In the genomic region with DNA sequence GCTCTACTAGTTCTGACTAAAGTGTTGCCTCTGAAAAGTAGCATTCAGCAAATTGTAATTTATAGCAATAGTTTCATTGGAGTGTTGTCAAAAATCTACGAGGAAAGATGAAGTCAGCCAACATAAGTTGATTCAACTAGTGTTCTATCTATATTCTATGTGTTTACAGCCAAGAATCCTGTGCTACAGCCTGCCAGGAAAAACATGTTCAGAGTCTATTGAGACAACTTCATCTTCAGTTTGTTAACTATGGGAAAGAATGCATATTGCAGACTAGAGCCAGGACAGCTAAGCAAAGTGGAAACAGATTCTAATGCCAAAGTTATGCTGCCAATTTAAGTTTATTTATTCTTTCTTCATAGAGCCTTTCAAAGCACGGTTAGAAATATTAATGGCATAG, we compare ENCODE assay signal across 24 mouse cellular contexts. TPM values are rescaled to one million over a fixed set of nuclear protein-coding genes. Genes with fewer than 3 reads are reported as not detected.
DNase-seq lines count a peak whose midpoint lies in the region; ATAC-seq and TF ChIP-seq lines count a peak whose summit lies in the region.
"Had no signal": no experiment of that assay in that cellular context is flagged by ENCODE, and none has a peak within 500 bp of the region (broad histone marks: within the 10 kb centered on the region; RNA-seq: fewer than 3 reads in every experiment).

No protein-coding gene starts in this region.

- H3K27me3 ChIP-seq in forebrain, postnatal 0 days (ENCODE audit: insufficient read depth, low read length), result no peaks in the 10 kb centered on the region
- H3K27me3 ChIP-seq in forebrain, embryonic 16.5 days (replicated peaks; ENCODE audit: control insufficient read depth, insufficient read depth, low read length), result no peaks in the 10 kb centered on the region
- no peaks in the 10 kb centered on the region for H3K27me3 ChIP-seq in lung, postnatal 0 days (replicated peaks; ENCODE audit: insufficient read depth, low read length)
- no peaks in the 10 kb centered on the region for H3K27me3 ChIP-seq in heart, embryonic 11.5 days (ENCODE audit: control insufficient read depth, insufficient read depth, low read length)
- H3K27me3 ChIP-seq: CH12.LX; embryonic facial prominence, embryonic 15.5 days; heart, embryonic 12.5 days; intestine, embryonic 15.5 days had no signal

- TF ChIP-seq EP300 in lung, postnatal 0 days (IDR thresholded peaks at IDR 0.05), result no peak

- DNase-seq in forebrain, postnatal 0 days, result peak; percentile 11
- peak; percentile 7 for DNase-seq in lung, postnatal 0 days (ENCODE audit: low spot score)
- no peak for DNase-seq in lung, postnatal 10 days
- DNase-seq in gonadal fat pad, adult 2 months (ENCODE audit: low read depth), result peak; percentile 1
- DNase-seq: adrenal gland, adult 2 months; adrenal gland, postnatal 25 days; cerebellum, adult 11-12 months; cerebellum, adult 9-11 months; cerebellum, postnatal 36 days; gastrocnemius, postnatal 10 days; heart, adult 2 months had no signal

- H3K36me3 ChIP-seq in forebrain, postnatal 0 days (ENCODE audit: insufficient read depth), result no peaks in the 10 kb centered on the region
- no peaks in the 10 kb centered on the region for H3K36me3 ChIP-seq in forebrain, embryonic 16.5 days (ENCODE audit: control insufficient read depth, insufficient read depth)
- no peaks in the 10 kb centered on the region for H3K36me3 ChIP-seq in lung, postnatal 0 days (ENCODE audit: insufficient read depth, low read length)
- H3K36me3 ChIP-seq in heart, embryonic 11.5 days (ENCODE audit: control insufficient read depth, insufficient read depth, low read length), result no peaks in the 10 kb centered on the region
- H3K36me3 ChIP-seq: embryonic facial prominence, embryonic 15.5 days; forebrain, embryonic 10.5 days; heart, embryonic 12.5 days; hindbrain, embryonic 10.5 days; intestine, embryonic 15.5 days had no signal

- no peaks in the 10 kb centered on the region for H3K4me1 ChIP-seq in forebrain, postnatal 0 days (ENCODE audit: insufficient read depth)
- H3K4me1 ChIP-seq in forebrain, embryonic 16.5 days (replicated peaks; ENCODE audit: control insufficient read depth, insufficient read depth, low read length), result no peaks in the 10 kb centered on the region
- H3K4me1 ChIP-seq in lung, postnatal 0 days (ENCODE audit: insufficient read depth, low read depth, low read length), result no peaks in the 10 kb centered on the region
- H3K4me1 ChIP-seq in heart, embryonic 11.5 days (ENCODE audit: control insufficient read depth, insufficient read depth, low read length), result no peaks in the 10 kb centered on the region
- H3K4me1 ChIP-seq: embryonic facial prominence, embryonic 15.5 days; forebrain, embryonic 10.5 days; heart, embryonic 12.5 days; hindbrain, embryonic 10.5 days; intestine, embryonic 15.5 days had no signal

- TF ChIP-seq CTCF in forebrain, postnatal 0 days (IDR thresholded peaks at IDR 0.05; ENCODE audit: low read depth), result no peak
- TF ChIP-seq CTCF in lung, postnatal 0 days (IDR thresholded peaks at IDR 0.05), result no peak

- no peaks in the 10 kb centered on the region for H3K9me3 ChIP-seq in forebrain, postnatal 0 days (ENCODE audit: low read length)
- H3K9me3 ChIP-seq in forebrain, embryonic 16.5 days (ENCODE audit: control insufficient read depth, low read length), result no peaks in the 10 kb centered on the region
- H3K9me3 ChIP-seq in lung, postnatal 0 days (ENCODE audit: low read length), result no peaks in the 10 kb centered on the region
- no peaks in the 10 kb centered on the region for H3K9me3 ChIP-seq in heart, embryonic 11.5 days (replicated peaks; ENCODE audit: control insufficient read depth, low read length)
- H3K9me3 ChIP-seq: embryonic facial prominence, embryonic 15.5 days; forebrain, embryonic 10.5 days; hindbrain, embryonic 10.5 days; intestine, embryonic 15.5 days had no signal

- H3K9ac ChIP-seq in forebrain, postnatal 0 days, result no peak overlapping the region
- no peak overlapping the region for H3K9ac ChIP-seq in forebrain, embryonic 16.5 days (replicated peaks; ENCODE audit: low read depth, low read length)
- H3K9ac ChIP-seq in lung, postnatal 0 days (replicated peaks; ENCODE audit: low read depth), result no peak overlapping the region
- H3K9ac ChIP-seq in heart, embryonic 11.5 days (ENCODE audit: low read depth, low read length), result no peak overlapping the region
- H3K9ac ChIP-seq: embryonic facial prominence, embryonic 15.5 days; heart, embryonic 12.5 days; hindbrain, embryonic 14.5 days; intestine, embryonic 15.5 days had no signal

- peak; percentile 61; the same call in 1 of the 2 replicates for ATAC-seq in forebrain, postnatal 0 days
- ATAC-seq in forebrain, embryonic 16.5 days, result no peak
- ATAC-seq in lung, postnatal 0 days, result no peak
- ATAC-seq in heart, embryonic 11.5 days (replicated peaks; ENCODE audit: insufficient number of reproducible peaks, low FRiP score, low TSS enrichment), result no peak
- ATAC-seq: intestine, embryonic 15.5 days had no signal

- no peak overlapping the region for H3K4me2 ChIP-seq in forebrain, postnatal 0 days (ENCODE audit: low read depth)
- H3K4me2 ChIP-seq in forebrain, embryonic 16.5 days (ENCODE audit: low read length), result no peak overlapping the region
- no peak overlapping the region for H3K4me2 ChIP-seq in lung, postnatal 0 days (replicated peaks; ENCODE audit: low read depth, low read length)
- no peak overlapping the region for H3K4me2 ChIP-seq in heart, embryonic 11.5 days
- H3K4me2 ChIP-seq: embryonic facial prominence, embryonic 15.5 days; heart, embryonic 12.5 days; hindbrain, embryonic 14.5 days; intestine, embryonic 15.5 days had no signal

- no peak overlapping the region for H3K4me3 ChIP-seq in forebrain, postnatal 0 days (ENCODE audit: low read depth, low read length)
- H3K4me3 ChIP-seq in forebrain, embryonic 16.5 days (replicated peaks; ENCODE audit: low read length), result no peak overlapping the region
- no peak overlapping the region for H3K4me3 ChIP-seq in lung, postnatal 0 days (ENCODE audit: low read depth, low read length)
- no peak overlapping the region for H3K4me3 ChIP-seq in heart, embryonic 11.5 days (ENCODE audit: low read depth, low read length)
- H3K4me3 ChIP-seq: embryonic facial prominence, embryonic 15.5 days; erythroblast, embryonic 14.5 days; forebrain, embryonic 10.5 days; heart, adult 2 months; heart, embryonic 12.5 days; hindbrain, embryonic 10.5 days; intestine, embryonic 15.5 days had no signal

- WGBS in forebrain, postnatal 0 days, result 61% methylated on average over 2 of the region's 2 CpGs
- 61% methylated on average over 2 of the region's 2 CpGs for WGBS in forebrain, embryonic 16.5 days
- WGBS in lung, postnatal 0 days, result 46% methylated on average over 2 of the region's 2 CpGs
- WGBS in heart, embryonic 11.5 days (ENCODE audit: insufficient replicate concordance), result 61% methylated on average over 2 of the region's 2 CpGs

- no peak overlapping the region for H3K27ac ChIP-seq in forebrain, postnatal 0 days (ENCODE audit: low read depth, low read length)
- H3K27ac ChIP-seq in forebrain, embryonic 16.5 days (ENCODE audit: low read length), result no peak overlapping the region
- no peak overlapping the region for H3K27ac ChIP-seq in lung, postnatal 0 days (ENCODE audit: low read length)
- no peak overlapping the region for H3K27ac ChIP-seq in heart, embryonic 11.5 days (ENCODE audit: low read depth, low read length)
- H3K27ac ChIP-seq: embryonic facial prominence, embryonic 15.5 days; forebrain, embryonic 10.5 days; heart, adult 2 months; hindbrain, embryonic 10.5 days; hindbrain, embryonic 14.5 days; intestine, embryonic 15.5 days had no signal

RNA-seq across cellular contexts. Expression of a gene that starts 31.8 kb away (rescaled TPM):
- not detected in 2 replicates for total RNA-seq in forebrain, postnatal 0 days (2014; rRNA removed)
- not detected in 2 replicates for polyA plus RNA-seq in forebrain, postnatal 0 days (2015; fragmentation: Nextera tagmentation; extraction: Ambion mirVana)
- not detected in 2 replicates for polyA plus RNA-seq in forebrain, embryonic 16.5 days (2015; fragmentation: Nextera tagmentation; extraction: Ambion mirVana)
- polyA plus RNA-seq in lung, postnatal 0 days (2015; fragmentation: Nextera tagmentation; extraction: Ambion mirVana), result not detected in 2 replicates
- not detected in 2 replicates for polyA plus RNA-seq in gonadal fat pad, adult 2 months (2012; rRNA removed)
- polyA plus RNA-seq in heart, embryonic 11.5 days (2014; fragmentation: Nextera tagmentation; extraction: Ambion mirVana), result not detected in 2 replicates
- total RNA-seq: adrenal gland, adult 2 months; adrenal gland, postnatal 25 days; CH12.LX; gastrocnemius, postnatal 10 days; gastrocnemius, postnatal 4 days; heart, adult 2 months; heart, postnatal 25 days had no signal
- polyA plus RNA-seq: adrenal gland, adult 2 months; embryonic facial prominence, embryonic 15.5 days; erythroblast, embryonic 14.5 days; forebrain, embryonic 10.5 days; heart, adult 2 months; heart, embryonic 12.5 days; heart, embryonic 16.5 days; hindbrain, embryonic 10.5 days; hindbrain, embryonic 14.5 days; intestine, embryonic 15.5 days had no signal
